Mouse (Mus musculus) gastrocnemius, postnatal 4 days (tissue): ENCODE data around the gene Olfr372. TPM values are rescaled to one million over a fixed set of nuclear protein-coding genes. Genes with fewer than 3 reads are reported as not detected.
"Not testable (repeated sequence)": the region's sequence is repeated elsewhere in the genome, so short reads cannot be mapped to it uniquely, and the experiment has no call there.

Source experiments
- DNase-seq, 2 experiments: peaks; one replicate each; pipeline ENCODE4 v3.0.0; 2021 to 2022; ENCODE audit warnings: low spot score in 2 of 2, mixed read lengths in 2 of 2
- total RNA-seq, 2 experiments: library from RNA; stranded (reverse); gene quantifications; 2 replicates each; pipeline ENCODE4 v1.2.3; 2021

Olfr372 gene
- total RNA-seq, 2 experiments from 2014 or later: not detected

GRCm38 (mm10) chr8:72096721-72097120 lies 55.7 kb downstream of the Olfr372 start:
- not testable (repeated sequence) for DNase-seq

- DNase-seq: peak; percentile 34 to 40
Observed at GRCm38 (mm10) chr8:72099377-72100103, 58.5 kb downstream of the Olfr372 start.

- no peak for DNase-seq
Observed at GRCm38 (mm10) chr8:72105165-72105564, 64.1 kb downstream of the Olfr372 start.

GRCm38 (mm10) chr8:72106740-72107139 lies 65.7 kb downstream of the Olfr372 start, which contains the start of gene Olfr374:
Olfr374 (plus strand) TSS chr8:72107040.
- DNase-seq: no peak

Other genes with a start within 250 kb of the Olfr372 start
- 1 to 10 TPM; 5.8 to 7.0 TPM for gene Zfp709, start 159.2 kb upstream of the Olfr372 start, total RNA-seq
- 1 to 10 TPM; 3.8 to 4.6 TPM for gene Zfp882, start 132.6 kb upstream of the Olfr372 start, total RNA-seq
- gene Zfp617, start 132.6 kb upstream of the Olfr372 start, total RNA-seq: 10 to 100 TPM; 19.0 to 22.6 TPM
- 10 to 100 TPM in 1 of 2 experiments, 1 to 10 TPM in 1; 7.5 to 10.2 TPM for gene Zfp961, start 90.2 kb upstream of the Olfr372 start, total RNA-seq
- gene Cyp4f18, start 31.6 kb upstream of the Olfr372 start, total RNA-seq: under 1 TPM; 0.37 to 0.44 TPM
- not detected for gene Olfr373, start 42.0 kb downstream of the Olfr372 start, total RNA-seq
- not detected for gene Olfr374, start 65.8 kb downstream of the Olfr372 start, total RNA-seq
- gene Tpm4, start 93.8 kb downstream of the Olfr372 start, total RNA-seq: 100 to 1,000 TPM; 205 to 209 TPM
- gene Rab8a, start 120.0 kb downstream of the Olfr372 start, total RNA-seq: 10 to 100 TPM; 37.6 to 37.7 TPM
- not detected for gene Hsh2d, start 148.4 kb downstream of the Olfr372 start, total RNA-seq
- gene Cib3, start 171.6 kb downstream of the Olfr372 start, total RNA-seq: not detected
- gene Gm11034, start 172.4 kb downstream of the Olfr372 start, total RNA-seq: not detected
- 10 to 100 TPM; 24.3 to 25.9 TPM for gene Fam32a, start 178.5 kb downstream of the Olfr372 start, total RNA-seq
- 10 to 100 TPM; 46.4 to 48.5 TPM for gene Ap1m1, start 198.8 kb downstream of the Olfr372 start, total RNA-seq